Mouse (Mus musculus): ENCODE measurements around the gene Dap3. TPM values are rescaled to one million over a fixed set of nuclear protein-coding genes. Genes with fewer than 3 reads are reported as not detected.
"Not testable (repeated sequence)": the region's sequence is repeated elsewhere in the genome, so short reads cannot be mapped to it uniquely, and the experiment has no call there.

Dap3 gene
- total RNA-seq (2021) = 100 to 1,000 TPM in 1 of 2 experiments, 10 to 100 TPM in 1; 100.0 to 115 TPM
- long read RNA-seq, full-length matches to known transcripts = 66 of 78 reads
- long read RNA-seq, partial matches to known transcripts = 3 of 78 reads
- long read RNA-seq, other reads (novel, unspliced or antisense) = 9 of 78 reads

GRCm38 (mm10) chr3:88950576-88951326, at the start of gene Dap3, which contains the start of gene Ash1l:
Gene Dap3 (minus strand): TSS chr3:88951181.
Gene Ash1l (plus strand): TSS chr3:88950622.
- DNase-seq (ENCODE audit: low spot score in 2 of 2) = peak; percentile 80 to 82

GRCm38 (mm10) chr3:88992793-88993192, 41.8 kb upstream of the Dap3 start:
- no peak for DNase-seq (ENCODE audit: low spot score in 2 of 2)

- DNase-seq (ENCODE audit: low spot score in 2 of 2) = no peak
Measured at GRCm38 (mm10) chr3:88983921-88984381, 33.0 kb upstream of the Dap3 start.

GRCm38 (mm10) chr3:88981206-88982010, 30.4 kb upstream of the Dap3 start:
- peak in 1 of 2 experiments; percentile 19 for DNase-seq (ENCODE audit: low spot score in 2 of 2)

GRCm38 (mm10) chr3:88975012-88975411, 24.0 kb upstream of the Dap3 start:
- DNase-seq (ENCODE audit: low spot score in 2 of 2) = no peak

- DNase-seq (ENCODE audit: low spot score in 2 of 2) = not testable (repeated sequence)
Measured at GRCm38 (mm10) chr3:88963211-88963610, 12.2 kb upstream of the Dap3 start.

GRCm38 (mm10) chr3:88953736-88954135, 2.8 kb upstream of the Dap3 start:
- DNase-seq (ENCODE audit: low spot score in 2 of 2) = no peak

GRCm38 (mm10) chr3:88953246-88953645, 2.3 kb upstream of the Dap3 start:
- DNase-seq (ENCODE audit: low spot score in 2 of 2) = no peak

- no peak for DNase-seq (ENCODE audit: low spot score in 2 of 2)
Measured at GRCm38 (mm10) chr3:88951327-88951800, 383 bp upstream of the Dap3 start.

- DNase-seq (ENCODE audit: low spot score in 2 of 2) = peak; percentile 88 to 92
Measured at GRCm38 (mm10) chr3:88949786-88950575, 1.0 kb downstream of the Dap3 start.

GRCm38 (mm10) chr3:88944109-88944508, 6.9 kb downstream of the Dap3 start:
- DNase-seq (ENCODE audit: low spot score in 2 of 2) = no peak

- no peak for DNase-seq (ENCODE audit: low spot score in 2 of 2)
Measured at GRCm38 (mm10) chr3:88942316-88942880, 8.6 kb downstream of the Dap3 start.

GRCm38 (mm10) chr3:88939749-88940148, 11.2 kb downstream of the Dap3 start:
- no peak for DNase-seq (ENCODE audit: low spot score in 2 of 2)

- no peak for DNase-seq (ENCODE audit: low spot score in 2 of 2)
Measured at GRCm38 (mm10) chr3:88939071-88939470, 11.9 kb downstream of the Dap3 start.

- no peak for DNase-seq (ENCODE audit: low spot score in 2 of 2)
Measured at GRCm38 (mm10) chr3:88929501-88929900, 21.5 kb downstream of the Dap3 start.

GRCm38 (mm10) chr3:88925651-88926050, 25.3 kb downstream of the Dap3 start:
- no peak for DNase-seq (ENCODE audit: low spot score in 2 of 2)

GRCm38 (mm10) chr3:88923989-88924591, 26.9 kb downstream of the Dap3 start:
- DNase-seq (ENCODE audit: low spot score in 2 of 2) = peak in 1 of 2 experiments; percentile 25

- DNase-seq (ENCODE audit: low spot score in 2 of 2) = no peak
Measured at GRCm38 (mm10) chr3:88921411-88921810, 29.6 kb downstream of the Dap3 start.

GRCm38 (mm10) chr3:88918981-88919380, 32.0 kb downstream of the Dap3 start:
- DNase-seq (ENCODE audit: low spot score in 2 of 2) = no peak

GRCm38 (mm10) chr3:88914384-88914810, 36.6 kb downstream of the Dap3 start:
- DNase-seq (ENCODE audit: low spot score in 2 of 2) = no peak

Measured in layer of hippocampus, postnatal 10 days (tissue).